Mouse (Mus musculus) spleen, adult 2 months (tissue): ENCODE measurements at regions not wholly inside any gene's neighbourhood (a gene's known extent, or its start where the extent isn't known, plus 50 kb on each side); places are given as distances from the start of the nearest gene placed in this dataset.

Experiments
- DNase-seq, 2 experiments: peaks; one replicate each; pipeline versions ENCODE4 v3.0.0 to v3.0.0-alpha.2; 2012 to 2021; ENCODE audit warnings: low spot score in 2 of 2, low read depth in 1 of 2
- H3K27ac ChIP-seq: fragments of 200-500 bp; 2 replicates; pipeline ENCODE4 v1.5.1; 2012; ENCODE audit warnings: low read length, inconsistent platforms; ENCODE audit not compliant: insufficient read depth
- H3K27me3 ChIP-seq: fragments of 200-500 bp; 2 replicates; pipeline ENCODE4 v1.6.1; 2012; ENCODE audit warnings: mild to moderate bottlenecking, moderate library complexity, low read length, inconsistent platforms; ENCODE audit not compliant: control insufficient read depth, insufficient read depth
- H3K36me3 ChIP-seq: fragments of 200-500 bp; 2 replicates; pipeline ENCODE4 v1.6.1; 2012; ENCODE audit warnings: mild to moderate bottlenecking, low read length, inconsistent platforms; ENCODE audit not compliant: control insufficient read depth, insufficient read depth
- H3K4me1 ChIP-seq: fragments of 200-500 bp; 2 replicates; pipeline ENCODE4 v1.6.1; 2011; ENCODE audit warnings: inconsistent platforms; ENCODE audit not compliant: control insufficient read depth, insufficient read depth, insufficient read length
- H3K4me3 ChIP-seq: fragments of 200-500 bp; 2 replicates; pipeline ENCODE4 v1.5.1; 2011; ENCODE audit warnings: mild to moderate bottlenecking, inconsistent platforms; ENCODE audit not compliant: insufficient read depth, insufficient read length; ENCODE audit errors: extremely low read depth
- CTCF ChIP-seq: fragments of 200-500 bp; IDR thresholded peaks from 2 replicates; pipeline ENCODE4 v1.5.1; 2011; ENCODE audit warnings: mild to moderate bottlenecking, inconsistent platforms; ENCODE audit not compliant: insufficient read depth, insufficient read length, insufficient replicate concordance; ENCODE audit errors: extremely low read depth
- POLR2A ChIP-seq: fragments of 200-500 bp; IDR thresholded peaks from 2 replicates; pipeline ENCODE4 v1.6.1; 2011; ENCODE audit warnings: low read depth, low read length, inconsistent platforms
- WGBS: fragments of 180-500 bp; shearing (Covaris S2); methylation state at CpG from one replicate; pipeline ENCODE4 v1.1.7; 2018; 5-methylcytosine and 5-hydroxymethylcytosine counted together

DNA sequence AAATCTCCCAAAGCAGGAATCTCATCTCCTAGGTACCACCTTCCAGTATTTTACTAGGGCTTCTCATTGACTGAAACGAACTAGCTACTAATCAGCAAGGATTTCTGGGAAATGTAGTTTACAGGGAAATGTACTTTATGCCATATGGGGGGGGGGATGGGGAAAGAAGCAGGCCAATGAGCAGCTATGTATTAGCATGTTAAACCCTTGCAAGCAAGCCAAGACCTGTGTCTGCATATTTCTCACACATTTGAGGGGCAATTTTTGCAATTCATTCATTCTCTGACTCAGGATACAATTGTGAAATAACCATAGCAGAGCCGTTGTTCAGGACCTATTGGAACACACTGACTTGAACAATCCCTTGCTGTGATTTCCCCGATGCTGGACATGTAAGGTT lies 454.3 kb upstream of the Tbx3 start:
- DNase-seq: no peak
- H3K27ac ChIP-seq: no peak overlapping the region
- WGBS: 74% methylated on average over 3 of the region's 3 CpGs

GRCm38 (mm10) chr5:119217077-119217476 lies 453.4 kb upstream of the Tbx3 start:
- H3K27me3 ChIP-seq: no peaks in the 10 kb centered on the region
- no peak for TF ChIP-seq CTCF
- TF ChIP-seq POLR2A: no peak
- no peak for DNase-seq
- no peak overlapping the region for H3K27ac ChIP-seq
- 84% methylated on average over 9 of the region's 9 CpGs for WGBS
- H3K4me3 ChIP-seq: no peak overlapping the region
- no peaks in the 10 kb centered on the region for H3K36me3 ChIP-seq
- H3K4me1 ChIP-seq: no peaks in the 10 kb centered on the region

More for the DNA sequence above, 454.3 kb upstream of the Tbx3 start:
- Histone ChIP-seq H3K36me3 (no peaks in the 10 kb centered on the region), H3K4me3 (no peak overlapping the region), H3K27me3 (no peaks in the 10 kb centered on the region), H3K4me1 (no peaks in the 10 kb centered on the region)
- no peak for TF ChIP-seq POLR2A
- no peak for TF ChIP-seq CTCF

DNA sequence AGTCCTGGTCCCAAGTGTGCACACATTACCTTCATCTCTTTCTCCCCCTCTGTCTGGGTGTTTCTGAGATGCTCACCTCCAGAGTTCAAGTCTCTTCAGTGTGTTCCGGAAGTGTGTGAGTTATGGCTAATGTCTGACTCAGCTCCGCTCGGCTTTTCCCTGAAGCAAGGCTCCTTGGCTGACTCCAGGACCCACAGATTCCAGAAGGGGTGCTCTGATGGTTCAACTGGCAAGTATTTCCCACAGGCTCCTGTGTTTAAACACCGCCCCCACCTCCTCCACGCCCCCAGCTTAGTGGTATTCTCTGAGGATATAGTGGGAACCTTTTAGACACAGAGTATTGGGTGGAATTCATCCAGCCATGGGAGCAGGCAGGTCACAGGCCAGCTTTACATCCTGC lies 441.8 kb upstream of the Tbx3 start:
- TF ChIP-seq CTCF: no peak
- no peak for TF ChIP-seq POLR2A
- 85% methylated on average over 5 of the region's 5 CpGs for WGBS
- Histone ChIP-seq H3K36me3 (no peaks in the 10 kb centered on the region), H3K4me1 (no peaks in the 10 kb centered on the region), H3K4me3 (no peak overlapping the region), H3K27ac (no peak overlapping the region), H3K27me3 (no peaks in the 10 kb centered on the region)
- DNase-seq: no peak

GRCm38 (mm10) chr5:119232941-119233340 lies 437.5 kb upstream of the Tbx3 start:
- DNase-seq: no peak
- H3K27ac ChIP-seq: no peak overlapping the region
- H3K36me3 ChIP-seq: no peaks in the 10 kb centered on the region
- WGBS: 84% methylated on average over 7 of the region's 7 CpGs
- H3K27me3 ChIP-seq: no peaks in the 10 kb centered on the region
- H3K4me1 ChIP-seq: no peaks in the 10 kb centered on the region
- H3K4me3 ChIP-seq: no peak overlapping the region
- TF ChIP-seq POLR2A (no peak), CTCF (no peak)

DNA sequence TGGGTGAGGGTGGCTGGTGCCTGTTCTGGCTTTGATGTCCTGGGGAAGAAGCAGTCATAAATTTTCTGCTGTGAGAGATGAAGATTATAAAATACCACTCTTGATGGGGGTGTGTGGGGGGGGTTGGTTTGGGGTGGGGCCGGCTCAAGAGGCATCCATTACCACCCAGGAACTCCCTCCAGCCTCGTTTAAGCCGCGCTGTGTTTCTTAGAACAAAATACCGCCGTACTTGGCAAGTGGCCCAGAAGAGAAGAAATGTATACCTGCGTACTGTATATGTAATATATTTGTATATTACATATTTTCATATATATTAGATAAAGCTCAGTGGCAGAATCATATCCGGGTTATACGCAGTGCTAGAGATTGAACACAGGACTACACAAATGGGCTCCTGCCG lies 434.6 kb upstream of the Tbx3 start:
- H3K27me3 ChIP-seq: no peaks in the 10 kb centered on the region
- 86% methylated on average over 10 of the region's 10 CpGs for WGBS
- no peak overlapping the region for H3K27ac ChIP-seq
- no peak for TF ChIP-seq CTCF
- TF ChIP-seq POLR2A: no peak
- H3K4me1 ChIP-seq: no peaks in the 10 kb centered on the region
- no peaks in the 10 kb centered on the region for H3K36me3 ChIP-seq
- no peak overlapping the region for H3K4me3 ChIP-seq
- no peak for DNase-seq

DNA sequence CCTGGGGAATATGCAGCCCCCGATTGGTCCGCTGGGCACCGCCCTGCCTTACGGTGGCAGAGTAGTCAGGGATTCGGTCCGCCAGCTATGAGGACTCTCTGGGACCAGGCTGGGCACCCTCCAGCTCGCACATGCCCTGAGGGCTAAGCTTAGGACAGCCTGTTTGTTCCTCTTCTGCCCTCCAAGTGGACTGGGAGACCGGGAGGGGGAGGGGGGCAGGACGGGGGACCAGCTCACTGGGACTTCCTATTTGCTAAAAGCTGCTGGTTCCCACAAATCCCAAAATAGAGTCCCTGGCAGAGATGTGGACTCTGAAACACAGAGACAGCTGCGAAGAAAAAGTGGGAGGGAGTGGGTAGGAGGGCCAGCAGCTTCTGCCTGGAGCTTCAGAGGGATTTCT lies 423.6 kb upstream of the Tbx3 start:
- Histone ChIP-seq H3K27ac (no peak overlapping the region), H3K27me3 (no peaks in the 10 kb centered on the region), H3K4me3 (no peak overlapping the region), H3K36me3 (no peaks in the 10 kb centered on the region), H3K4me1 (no peaks in the 10 kb centered on the region)
- no peak for DNase-seq
- 51% methylated on average over 10 of the region's 10 CpGs for WGBS
- TF ChIP-seq CTCF (no peak), POLR2A (no peak)

GRCm38 (mm10) chr5:119248626-119249025 lies 421.8 kb upstream of the Tbx3 start:
- TF ChIP-seq CTCF (no peak), POLR2A (no peak)
- Histone ChIP-seq H3K36me3 (no peaks in the 10 kb centered on the region), H3K4me1 (no peaks in the 10 kb centered on the region), H3K27ac (no peak overlapping the region), H3K27me3 (no peaks in the 10 kb centered on the region), H3K4me3 (no peak overlapping the region)
- WGBS: 70% methylated on average over 6 of the region's 6 CpGs
- no peak for DNase-seq
